Mouse (Mus musculus): Measurements from ENCODE around the gene Krit1.

DNA sequence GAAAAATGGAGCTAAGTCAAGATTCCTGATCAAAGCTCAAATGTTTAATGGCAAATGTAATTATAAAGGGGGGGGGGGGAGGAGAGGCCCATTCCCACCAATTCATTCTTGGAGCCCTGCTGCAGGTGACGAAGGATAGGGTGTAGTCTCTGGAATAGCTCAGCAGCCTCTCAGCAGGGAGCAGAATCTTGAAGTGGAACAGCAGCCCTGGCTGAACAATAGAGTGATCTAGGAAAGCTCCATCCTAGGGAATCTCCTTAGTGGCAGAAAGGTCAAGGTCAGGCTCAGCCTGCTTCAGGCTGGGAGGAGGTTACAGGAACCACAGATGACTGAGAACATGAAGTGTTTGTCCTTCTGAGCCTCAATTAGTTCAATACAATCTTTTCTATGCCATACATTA is 69.4 kb downstream of the Krit1 start:
- no peak for TF ChIP-seq CTCF (IDR thresholded peaks at IDR 0.05; ENCODE audit: low read depth)
- no peak for TF ChIP-seq EP300 (optimal IDR thresholded peaks at IDR 0.05)
